Mouse (Mus musculus) activated CD4-positive, CD25-positive, alpha-beta regulatory T cell, adult 9 weeks (primary cell): Measurements from ENCODE around the gene Exosc1. TPM values are rescaled to one million over a fixed set of nuclear protein-coding genes. Genes with fewer than 3 reads are reported as not detected.

Experiments used
- polyA plus RNA-seq: library from polyadenylated mRNA; unstranded; fragments of 100-300 nt; shearing (Covaris generic); gene quantifications from one replicate; pipeline ENCODE4 v1.2.1, GENCODE M21; 2017

Exosc1 gene
- 85.4 TPM for polyA plus RNA-seq

DNA sequence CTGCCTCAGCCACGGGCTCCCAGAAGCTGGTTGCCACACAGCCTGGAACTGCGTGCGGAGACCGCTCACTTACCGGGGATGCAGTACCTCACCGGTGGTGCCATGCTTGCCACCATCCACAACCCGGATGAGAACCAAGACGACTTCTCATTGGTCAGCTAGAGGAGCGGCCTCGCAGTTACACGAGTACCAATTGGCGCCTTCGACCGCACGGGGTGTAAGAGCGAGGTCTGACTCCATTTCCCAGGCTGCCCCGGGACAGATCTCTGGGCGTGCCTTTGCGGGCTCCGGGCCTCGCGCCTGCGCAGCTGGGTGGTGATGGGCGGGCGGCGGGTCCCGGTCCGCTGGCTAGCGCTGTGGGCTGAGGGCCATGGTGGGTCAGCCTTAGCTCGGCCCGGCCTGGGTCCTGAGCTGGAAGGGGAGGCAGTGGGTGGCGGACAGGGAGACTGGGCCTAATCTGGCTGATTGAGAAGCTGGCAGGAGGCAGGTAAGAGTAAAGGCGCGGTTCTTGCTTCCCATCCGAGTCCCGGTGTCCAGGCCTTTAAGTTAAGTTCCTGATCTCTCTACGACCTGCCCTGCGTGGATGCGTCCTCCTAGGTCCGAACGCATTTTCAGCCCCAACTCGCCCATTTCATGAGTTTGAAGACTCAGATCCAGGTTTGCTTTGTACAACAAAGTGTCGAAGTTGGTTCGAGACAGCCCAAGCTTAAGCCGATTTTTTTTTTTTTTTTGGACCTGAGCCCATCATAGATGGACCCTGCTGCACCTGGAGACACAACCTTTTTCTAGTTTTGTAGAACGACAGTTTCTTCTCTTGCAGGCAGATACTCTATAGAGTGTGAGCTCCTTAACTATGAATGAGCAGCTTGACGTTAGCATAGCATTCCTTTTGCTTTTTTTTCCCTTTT lies at the start of gene Exosc1, which contains the start of gene Zdhhc16:
Gene Exosc1, minus strand, starts transcription at position 245 of the 908 bp plus-strand sequence.
Gene Zdhhc16, plus strand, starts transcription at position 302 of the 908 bp plus-strand sequence.

DNA sequence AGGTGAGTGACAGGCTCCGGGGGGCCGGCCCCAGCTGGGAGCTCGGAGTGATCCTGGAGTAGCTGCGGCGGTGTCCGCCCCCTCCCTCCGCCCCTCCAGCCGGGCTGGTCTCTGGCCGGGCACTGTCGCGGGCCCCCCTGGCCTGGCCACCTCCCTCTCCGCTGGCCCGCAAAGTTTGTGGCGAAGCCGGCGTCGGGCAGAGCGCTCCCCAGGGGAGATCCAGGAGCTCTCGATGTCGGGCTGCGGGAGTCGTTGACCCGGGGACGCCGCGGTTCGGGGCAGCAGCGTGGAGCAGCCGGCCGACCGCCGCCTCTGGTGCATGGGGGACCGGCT lies 48.3 kb upstream of the Exosc1 start, which contains the start of gene Ubtd1:
Gene Ubtd1, plus strand, starts transcription at position 169 of the 333 bp plus-strand sequence.

DNA sequence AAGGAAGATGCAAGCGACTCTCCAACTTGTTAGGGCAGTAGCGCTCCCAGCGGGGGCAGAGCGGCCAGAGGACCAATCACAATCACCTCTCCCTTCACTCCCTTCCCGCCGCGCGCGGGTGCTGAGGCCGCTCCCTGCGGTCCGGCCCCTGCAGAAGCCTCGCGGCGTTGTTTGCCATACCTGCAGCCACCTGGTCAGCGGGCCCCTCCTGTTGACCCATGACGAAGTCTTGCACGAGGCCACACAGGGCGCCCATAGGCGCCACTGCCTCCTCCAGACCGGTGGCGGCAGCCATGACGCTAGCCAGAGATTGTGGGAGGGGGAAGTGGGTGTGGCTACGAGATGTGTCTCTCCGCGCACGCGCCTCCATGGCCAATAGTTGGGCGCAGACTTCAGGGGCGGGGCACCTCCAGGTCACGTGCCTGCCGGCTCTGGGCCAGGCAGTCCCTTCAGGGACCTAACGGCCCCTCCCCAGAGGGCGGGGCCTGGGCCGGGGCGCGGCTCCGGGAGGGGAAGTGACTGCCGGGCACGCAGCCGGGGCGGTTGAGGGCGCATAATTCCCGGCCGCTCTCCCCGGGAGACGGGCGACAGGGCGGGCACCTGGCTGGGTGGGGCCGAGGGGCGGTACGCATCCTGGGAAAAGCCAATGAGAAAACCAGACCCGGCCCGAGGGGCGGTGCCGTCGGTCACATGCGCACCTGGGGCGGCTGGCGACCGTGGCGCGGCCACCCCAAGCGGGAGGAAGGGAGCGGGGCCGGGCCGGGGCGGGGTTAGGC lies 47.8 kb upstream of the Exosc1 start, which contains the start of gene Mms19:
Gene Mms19, minus strand, starts transcription at position 339 of the 776 bp plus-strand sequence.

GRCm38 (mm10) chr19:41911178-41912073 lies 21.8 kb downstream of the Exosc1 start, which contains the start of gene Pgam1:
Gene Pgam1 (plus strand): TSS chr19:41911923.

DNA sequence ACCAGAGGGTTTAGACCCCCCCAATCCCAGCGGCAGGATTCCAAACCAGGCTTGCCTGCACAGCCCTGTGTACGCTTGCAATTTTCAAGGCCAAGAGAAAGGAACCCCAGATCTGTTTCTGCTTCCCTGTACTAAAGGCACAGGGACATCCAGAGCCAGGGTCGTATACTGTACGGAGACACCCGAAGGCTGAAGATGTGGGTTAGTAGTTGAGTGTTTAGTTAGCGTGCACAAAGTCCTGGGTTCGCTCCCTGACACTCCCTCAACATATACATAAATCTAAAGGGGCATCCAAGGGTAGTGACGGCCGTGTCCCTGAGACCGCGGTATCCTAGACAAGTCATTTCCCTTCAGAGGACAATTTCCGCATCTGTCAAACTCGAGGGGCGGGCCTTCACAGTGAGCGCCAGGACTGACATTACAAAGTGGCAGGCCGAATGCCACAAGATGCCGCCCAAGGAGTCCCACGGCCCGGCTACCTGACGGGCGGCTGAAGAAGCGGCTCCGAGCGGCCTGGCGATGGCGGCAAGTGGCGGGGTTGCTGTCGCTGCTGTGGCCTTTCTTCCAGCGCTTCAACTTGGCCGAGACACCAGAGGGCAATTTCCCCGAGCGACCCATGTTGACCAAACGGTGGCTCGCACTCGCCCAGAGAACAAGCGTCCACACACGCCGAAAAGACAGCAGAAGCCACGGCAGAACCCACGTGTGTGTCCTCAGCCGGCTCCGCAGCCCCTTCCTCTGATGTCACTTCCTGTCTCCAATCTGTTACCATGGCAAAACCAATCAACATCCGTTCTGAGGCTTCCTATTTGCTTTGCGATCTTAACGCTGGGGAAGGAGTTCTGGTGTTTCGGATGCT lies 37.5 kb downstream of the Exosc1 start, which contains the start of gene Rrp12:
Gene Rrp12, minus strand, starts transcription at position 714 of the 859 bp plus-strand sequence.

Other genes starting within 250 kb of the Exosc1 start
- 0.56 TPM for gene Slit1, start 189.8 kb downstream of the Exosc1 start, polyA plus RNA-seq
- gene Arhgap19, start 131.4 kb downstream of the Exosc1 start, polyA plus RNA-seq: 4.4 TPM
- 1.9 TPM for gene Frat1, start 103.5 kb downstream of the Exosc1 start, polyA plus RNA-seq
- 0.54 TPM for gene Frat2, start 85.3 kb downstream of the Exosc1 start, polyA plus RNA-seq
- gene Rrp12, start 37.2 kb downstream of the Exosc1 start, polyA plus RNA-seq: 19.2 TPM
- gene Pgam1, start 21.5 kb downstream of the Exosc1 start, polyA plus RNA-seq: 189 TPM
- gene Zdhhc16, start 57 bp upstream of the Exosc1 start, polyA plus RNA-seq: 65.9 TPM
- gene Mms19, start 47.7 kb upstream of the Exosc1 start, polyA plus RNA-seq: 79.9 TPM
- gene Ubtd1, start 48.3 kb upstream of the Exosc1 start, polyA plus RNA-seq: 5.3 TPM
- not detected for gene Ankrd2, start 102.6 kb upstream of the Exosc1 start, polyA plus RNA-seq
- gene Hoga1, start 112.2 kb upstream of the Exosc1 start, polyA plus RNA-seq: not detected
- not detected for gene 4933411K16Rik, start 118.8 kb upstream of the Exosc1 start, polyA plus RNA-seq
- gene Morn4, start 152.9 kb upstream of the Exosc1 start, polyA plus RNA-seq: 0.79 TPM
- gene Pi4k2a, start 157.0 kb upstream of the Exosc1 start, polyA plus RNA-seq: 3.6 TPM
- 5.5 TPM for gene Avpi1, start 195.6 kb upstream of the Exosc1 start, polyA plus RNA-seq
- 3.4 TPM for gene Marveld1, start 214.0 kb upstream of the Exosc1 start, polyA plus RNA-seq
- 67.2 TPM for gene Zfyve27, start 230.5 kb upstream of the Exosc1 start, polyA plus RNA-seq